Mouse (Mus musculus) T-helper 2 cell (primary cell): Measurements from ENCODE around the gene Dop1b.

Experiments
- in situ Hi-C: fragments of 300-600 bp; cut with MboI, MseI; formaldehyde crosslinking; loops from one replicate; pipeline ENCODE4 v1.15.1; 2025; ENCODE audit warnings: high pct_unique_total_duplicates

Dop1b gene

GRCm38 (mm10) chr16:93826909-93827308, 115.2 kb downstream of the Dop1b start:
- in situ Hi-C loops = no loop called here

- in situ Hi-C loops = no loop called here
Observed at GRCm38 (mm10) chr16:93829526-93829925, 117.8 kb downstream of the Dop1b start.

GRCm38 (mm10) chr16:93830071-93830470, 118.4 kb downstream of the Dop1b start:
- in situ Hi-C loops = no loop called here

- in situ Hi-C loops = no loop called here
Observed at GRCm38 (mm10) chr16:93830916-93831315, 119.2 kb downstream of the Dop1b start.

- in situ Hi-C loops = no loop called here
Observed at GRCm38 (mm10) chr16:93831627-93832395, 120.1 kb downstream of the Dop1b start, which contains the start of gene Morc3. TSS of gene Morc3 (plus strand) at chr16:93832121.

GRCm38 (mm10) chr16:93832451-93833276, 121.0 kb downstream of the Dop1b start:
- in situ Hi-C loops = no loop called here

GRCm38 (mm10) chr16:93833551-93833950, 121.8 kb downstream of the Dop1b start:
- in situ Hi-C loops = no loop called here

GRCm38 (mm10) chr16:93834076-93834475, 122.4 kb downstream of the Dop1b start:
- in situ Hi-C loops = no loop called here

GRCm38 (mm10) chr16:93839049-93839448, 127.3 kb downstream of the Dop1b start:
- in situ Hi-C loops = no loop called here

GRCm38 (mm10) chr16:93850527-93850926, 138.8 kb downstream of the Dop1b start:
- in situ Hi-C loops = no loop called here

GRCm38 (mm10) chr16:93859967-93860366, 148.3 kb downstream of the Dop1b start:
- in situ Hi-C loops = no loop called here
